Mouse (Mus musculus): ENCODE data around the gene Set.

DNA sequence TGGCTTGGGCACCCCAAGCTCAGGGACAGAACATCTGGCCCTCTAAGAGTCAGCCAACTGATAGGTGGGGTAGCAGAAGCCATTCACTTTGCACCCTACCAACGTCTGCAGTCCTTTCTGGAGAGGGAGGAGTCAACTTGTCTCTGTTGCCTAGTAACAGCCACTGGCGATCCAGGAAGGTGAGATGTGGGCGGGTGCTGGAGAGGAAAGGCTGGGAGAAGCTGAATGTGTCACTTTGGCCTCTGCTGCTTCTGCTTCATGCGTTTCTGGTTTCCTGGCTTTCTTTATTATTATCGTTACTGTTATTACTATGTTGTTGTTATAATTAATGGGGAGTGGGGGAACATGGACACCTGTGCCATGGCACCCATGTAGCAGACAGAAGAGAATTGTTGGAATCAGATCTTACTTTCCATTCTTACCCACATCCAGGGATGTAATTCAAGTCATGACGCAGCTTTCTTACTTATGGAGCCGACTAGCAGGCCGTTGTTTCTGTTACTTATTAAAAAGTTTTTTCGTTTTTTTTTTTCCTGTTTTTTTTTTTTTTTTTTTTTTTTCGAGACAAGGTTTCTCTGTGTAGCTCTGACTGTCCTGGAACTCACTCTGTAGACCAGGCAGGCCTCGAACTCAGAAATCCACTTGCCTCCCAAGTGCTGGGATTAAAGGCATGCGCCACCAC, at the start of gene Set:
- TF ChIP-seq CTCF (conservative IDR thresholded peaks at IDR 0.05 in 1 of 2, IDR thresholded peaks at IDR 0.05 in 1 of 2; ENCODE audit: low read depth in 2 of 2, low read length in 2 of 2) (no peak), MAFK (IDR thresholded peaks at IDR 0.05; ENCODE audit: insufficient replicate concordance, low read length) (no peak), KAT2A (IDR thresholded peaks at IDR 0.05; ENCODE audit: insufficient replicate concordance, low read length) (no peak), CHD2 (IDR thresholded peaks at IDR 0.05; ENCODE audit: low read length) (no peak), POLR2A (IDR thresholded peaks at IDR 0.05; ENCODE audit: low read depth, low read length) (no peak), EP300 (IDR thresholded peaks at IDR 0.05; ENCODE audit: low read length) (no peak)

Measured in CH12.LX (cell line).